Comparison of ENCODE assay signal across 16 mouse cellular contexts in genomic region chr14:122258297-122258696, GRCm38 (mm10).
"Had no signal": no experiment of that assay in that cellular context is flagged by ENCODE, and none has a peak within 500 bp of the region (broad histone marks: within the 10 kb centered on the region; RNA-seq: fewer than 3 reads in every experiment).

No protein-coding gene starts in this region.

- H3K36me3 ChIP-seq: liver, embryonic 13.5 days had no signal

- H3K4me2 ChIP-seq: liver, embryonic 13.5 days; midbrain, embryonic 11.5 days had no signal

- H3K27ac ChIP-seq: left cerebral cortex, adult 2 months; liver, embryonic 13.5 days had no signal

- H3K9ac ChIP-seq: liver, embryonic 13.5 days had no signal

- H3K4me3 ChIP-seq: layer of hippocampus, adult 2 months; left cerebral cortex, adult 2 months; liver, embryonic 13.5 days had no signal

- DNase-seq: kidney, adult 2 months; kidney, postnatal 10 days; kidney, postnatal 36 days; layer of hippocampus, adult 9-11 months; layer of hippocampus, postnatal 36 days; liver, embryonic 13.5 days; lung, adult 2 months; lung, postnatal 14 days; lung, postnatal 4 days; midbrain, embryonic 14.5 days; right cerebral cortex, postnatal 25 days; thymus, adult 18-20 months; thymus, postnatal 36 days had no signal

- H3K9me3 ChIP-seq: liver, embryonic 13.5 days had no signal
